Comparison of ENCODE assay signal across 8 mouse cellular contexts in genomic region chr15:101105496-101105994, GRCm38 (mm10). TPM values are rescaled to one million over a fixed set of nuclear protein-coding genes. Genes with fewer than 3 reads are reported as not detected.
DNase-seq lines count a peak whose midpoint lies in the region; ATAC-seq lines count a peak whose summit lies in the region.

No protein-coding gene starts in this region.

- DNase-seq in cerebellum, postnatal 10 days, result peak; percentile 92
- DNase-seq in gastrocnemius, adult 18-20 months (ENCODE audit: low spot score), result peak; percentile 84
- DNase-seq in induced T-regulatory cell, adult 2 months (ENCODE audit: low read depth), result peak; percentile 86
- DNase-seq in left cerebral cortex, postnatal 10 days (ENCODE audit: extremely low spot score in 1 of 2, low spot score in 2 of 2), result peak; percentile 42 to 72
- DNase-seq in right cerebral cortex, postnatal 36 days (ENCODE audit: low spot score in 2 of 2), result peak; percentile 31 to 32
- DNase-seq in urinary bladder, postnatal 36 days (ENCODE audit: low spot score in 2 of 2), result peak; percentile 78 to 80

- peak overlapping the region; percentile 89 for H3K4me3 ChIP-seq in megakaryocyte, embryonic 14.5 days (replicated peaks)

- peak; percentile 70 for ATAC-seq in activated CD4-positive, CD25-positive, alpha-beta regulatory T cell, adult 4 months

- peaks cover 23% of the 10 kb centered on the region for H3K4me1 ChIP-seq in megakaryocyte, embryonic 14.5 days

- H3K27me3 ChIP-seq in megakaryocyte, embryonic 14.5 days (replicated peaks), result peaks cover 49% of the 10 kb centered on the region

- H3K36me3 ChIP-seq in megakaryocyte, embryonic 14.5 days (replicated peaks; ENCODE audit: low read length), result no peaks in the 10 kb centered on the region

- H3K9me3 ChIP-seq in megakaryocyte, embryonic 14.5 days, result peaks cover 8% of the 10 kb centered on the region; the same call in 1 of the 2 replicates

- intact Hi-C loops in left cerebral cortex, postnatal 10 days (cut with DNase I), result no loop called here

RNA-seq across cellular contexts. Expression of gene Ankrd33, which starts 10.0 kb away (rescaled TPM):
- not detected for polyA plus RNA-seq in activated CD4-positive, CD25-positive, alpha-beta regulatory T cell, adult 4 months (2017; shearing (Covaris generic))
- not detected for total RNA-seq in gastrocnemius, adult 18-20 months (2021)
- total RNA-seq in left cerebral cortex, postnatal 10 days (2021), result not detected
- not detected in 2 replicates for polyA plus RNA-seq in megakaryocyte, embryonic 14.5 days (2012; ENCODE audit: insufficient read depth, low replicate concordance)

RNA-seq across cellular contexts. Expression of gene Acvrl1, which starts 22.8 kb away (rescaled TPM):
- polyA plus RNA-seq in activated CD4-positive, CD25-positive, alpha-beta regulatory T cell, adult 4 months (2017; shearing (Covaris generic)), result 1 to 10 TPM; 1.6 to 2.7 TPM
- total RNA-seq in gastrocnemius, adult 18-20 months (2021), result 10 to 100 TPM in 1 of 2 experiments, 1 to 10 TPM in 1; 8.6 to 11.7 TPM
- total RNA-seq in left cerebral cortex, postnatal 10 days (2021), result 10 to 100 TPM; 13.1 TPM
- 2.1 and 7.9 TPM in 2 replicates for polyA plus RNA-seq in megakaryocyte, embryonic 14.5 days (2012; ENCODE audit: insufficient read depth, low replicate concordance)

RNA-seq across cellular contexts. Expression of gene Fignl2, which starts 27.2 kb away (rescaled TPM):
- polyA plus RNA-seq in activated CD4-positive, CD25-positive, alpha-beta regulatory T cell, adult 4 months (2017; shearing (Covaris generic)), result not detected
- total RNA-seq in gastrocnemius, adult 18-20 months (2021), result under 1 TPM; 0.55 to 0.81 TPM
- 1 to 10 TPM; 1.0 to 1.1 TPM for total RNA-seq in left cerebral cortex, postnatal 10 days (2021)
- polyA plus RNA-seq in megakaryocyte, embryonic 14.5 days (2012; ENCODE audit: insufficient read depth, low replicate concordance), result 0.61 and 0.94 TPM in 2 replicates

RNA-seq across cellular contexts. Expression of gene Gm47841, which starts 58.3 kb away (rescaled TPM):
- not detected for polyA plus RNA-seq in activated CD4-positive, CD25-positive, alpha-beta regulatory T cell, adult 4 months (2017; shearing (Covaris generic))
- not detected for total RNA-seq in gastrocnemius, adult 18-20 months (2021)
- under 1 TPM in 1 of 2 experiments, not detected in 1; 0.32 TPM for total RNA-seq in left cerebral cortex, postnatal 10 days (2021)
- not detected in 2 replicates for polyA plus RNA-seq in megakaryocyte, embryonic 14.5 days (2012; ENCODE audit: insufficient read depth, low replicate concordance)

Comparison
In these comparisons a context has a peak if more than half of its experiments do, and no peak if none do; other contexts are left out.
1. Peak in every context shown above with its lines: DNase-seq, ATAC-seq and H3K4me3 ChIP-seq.
2. DNase-seq: peak in every context shown above with its lines; median percentile 92 in cerebellum, postnatal 10 days; 86 in induced T-regulatory cell, adult 2 months; 84 in gastrocnemius, adult 18-20 months; 79 in urinary bladder, postnatal 36 days; 57 in left cerebral cortex, postnatal 10 days; 32 in right cerebral cortex, postnatal 36 days.